Mouse (Mus musculus): ENCODE data around the gene Syt9. TPM values are rescaled to one million over a fixed set of nuclear protein-coding genes. Genes with fewer than 3 reads are reported as not detected.

The Syt9 gene
- polyA plus RNA-seq, 1 experiment: 39.6 TPM

DNA sequence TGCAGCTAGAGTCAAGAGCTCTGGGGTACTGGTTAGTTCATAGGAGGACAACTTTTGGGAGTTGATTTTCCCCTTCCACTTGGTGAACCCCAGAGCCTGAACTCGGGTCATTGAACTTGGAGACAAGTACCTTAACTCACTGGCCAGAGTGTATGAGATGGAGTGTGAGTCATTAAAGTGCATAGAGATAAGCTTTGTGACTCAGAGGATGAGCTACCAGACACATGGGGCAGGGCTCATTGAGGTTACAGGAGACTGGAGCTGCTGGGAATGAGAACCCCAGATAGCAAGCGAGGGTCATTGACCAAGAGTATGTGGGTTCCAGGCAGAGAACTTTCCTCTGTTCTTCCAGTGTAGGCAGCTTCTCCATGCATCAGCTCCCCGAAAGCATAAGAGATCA, 137.4 kb downstream of the Syt9 start:
- H3K27ac ChIP-seq (ENCODE audit: insufficient read depth, low read length): no peak overlapping the region
- peaks cover 12% of the 10 kb centered on the region; the same call in 1 of the 2 replicates for H3K4me1 ChIP-seq (ENCODE audit: control insufficient read depth, insufficient read depth, low read length)
- no peaks in the 10 kb centered on the region for H3K27me3 ChIP-seq (ENCODE audit: control insufficient read depth, insufficient read depth, low read length)
- no peak for TF ChIP-seq CTCF (IDR thresholded peaks at IDR 0.05; ENCODE audit: borderline replicate concordance, insufficient read depth, low read depth, low read length)
- 95% methylated on average over 3 of the region's 3 CpGs for WGBS
- H3K4me3 ChIP-seq (replicated peaks; ENCODE audit: insufficient read depth, low read depth, low read length): no peak overlapping the region
- DNase-seq: no peak

DNA sequence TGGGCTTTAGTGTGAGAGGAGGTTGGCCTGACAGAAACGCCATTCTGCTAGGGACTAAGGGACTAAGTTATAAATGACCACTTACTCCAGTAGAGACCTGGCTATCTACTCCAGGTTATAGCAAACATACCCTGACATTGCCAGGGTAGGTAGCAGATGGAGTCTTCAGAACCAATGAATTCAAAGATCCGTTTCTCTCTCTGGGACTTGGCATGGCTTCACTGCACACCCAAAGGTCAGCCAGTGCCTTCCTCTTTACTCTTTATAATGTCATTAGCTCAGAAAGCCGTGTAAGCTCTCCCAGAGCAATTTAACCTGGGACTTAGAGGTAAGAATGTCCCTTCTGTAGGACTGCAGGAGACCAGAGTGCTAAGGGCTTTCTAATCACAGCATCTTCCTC, 139.2 kb downstream of the Syt9 start:
- peak in 1 of 2 experiments; percentile 73 for DNase-seq
- Histone ChIP-seq H3K4me3 (replicated peaks; ENCODE audit: insufficient read depth, low read depth, low read length) (no peak overlapping the region), H3K4me1 (ENCODE audit: control insufficient read depth, insufficient read depth, low read length) (peaks cover 17% of the 10 kb centered on the region; the same call in 1 of the 2 replicates), H3K27me3 (ENCODE audit: control insufficient read depth, insufficient read depth, low read length) (no peaks in the 10 kb centered on the region), H3K27ac (ENCODE audit: insufficient read depth, low read length) (no peak overlapping the region; the same call in 1 of the 2 replicates)
- TF ChIP-seq POLR2A (IDR thresholded peaks at IDR 0.05; ENCODE audit: borderline replicate concordance, insufficient read depth, low read length) (no peak), CTCF (IDR thresholded peaks at IDR 0.05; ENCODE audit: borderline replicate concordance, insufficient read depth, low read depth, low read length) (no peak)
- 21% methylated on average over 3 of the region's 3 CpGs for WGBS

DNA sequence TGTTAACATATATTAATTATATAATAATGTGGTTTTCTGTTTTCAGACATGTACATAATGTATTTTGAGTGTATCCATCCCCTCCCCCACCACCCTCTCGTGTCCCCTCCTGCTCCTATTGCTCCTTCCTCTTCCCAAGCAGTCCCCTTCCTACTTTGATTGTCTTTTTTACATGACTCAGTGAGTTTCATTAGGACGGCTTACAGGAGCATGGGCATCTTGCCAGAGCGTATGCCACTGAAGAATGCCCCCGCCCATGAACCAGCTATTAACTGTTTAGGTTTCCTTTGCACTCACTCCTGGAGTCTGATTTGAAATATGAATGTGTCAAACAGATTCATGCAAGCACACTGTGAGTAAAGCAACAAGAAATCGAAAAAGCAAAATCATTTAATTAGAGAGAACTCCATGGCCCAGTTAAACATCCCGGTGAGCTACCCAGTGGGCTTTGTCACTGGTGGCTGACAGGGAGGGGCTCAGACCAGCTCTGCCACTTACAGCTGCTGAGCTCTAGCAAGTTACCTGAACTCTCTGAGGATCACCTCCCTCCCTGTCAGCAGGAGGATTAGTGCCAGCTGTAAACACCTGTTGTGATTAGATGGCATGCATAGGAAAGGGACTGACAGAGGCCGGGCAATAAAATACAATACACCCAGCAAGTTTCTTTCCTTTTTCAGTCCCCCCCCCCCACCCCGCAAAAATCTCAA, 146.3 kb downstream of the Syt9 start:
- DNase-seq: no peak
- 41% methylated on average over 8 of the region's 8 CpGs for WGBS
- H3K4me3 ChIP-seq (replicated peaks; ENCODE audit: insufficient read depth, low read depth, low read length): no peak overlapping the region
- no peak overlapping the region for H3K27ac ChIP-seq (ENCODE audit: insufficient read depth, low read length)
- no peaks in the 10 kb centered on the region for H3K27me3 ChIP-seq (ENCODE audit: control insufficient read depth, insufficient read depth, low read length)
- TF ChIP-seq CTCF (IDR thresholded peaks at IDR 0.05; ENCODE audit: borderline replicate concordance, insufficient read depth, low read depth, low read length): no peak
- TF ChIP-seq POLR2A (IDR thresholded peaks at IDR 0.05; ENCODE audit: borderline replicate concordance, insufficient read depth, low read length): no peak
- H3K4me1 ChIP-seq (ENCODE audit: control insufficient read depth, insufficient read depth, low read length): peaks cover 36% of the 10 kb centered on the region

DNA sequence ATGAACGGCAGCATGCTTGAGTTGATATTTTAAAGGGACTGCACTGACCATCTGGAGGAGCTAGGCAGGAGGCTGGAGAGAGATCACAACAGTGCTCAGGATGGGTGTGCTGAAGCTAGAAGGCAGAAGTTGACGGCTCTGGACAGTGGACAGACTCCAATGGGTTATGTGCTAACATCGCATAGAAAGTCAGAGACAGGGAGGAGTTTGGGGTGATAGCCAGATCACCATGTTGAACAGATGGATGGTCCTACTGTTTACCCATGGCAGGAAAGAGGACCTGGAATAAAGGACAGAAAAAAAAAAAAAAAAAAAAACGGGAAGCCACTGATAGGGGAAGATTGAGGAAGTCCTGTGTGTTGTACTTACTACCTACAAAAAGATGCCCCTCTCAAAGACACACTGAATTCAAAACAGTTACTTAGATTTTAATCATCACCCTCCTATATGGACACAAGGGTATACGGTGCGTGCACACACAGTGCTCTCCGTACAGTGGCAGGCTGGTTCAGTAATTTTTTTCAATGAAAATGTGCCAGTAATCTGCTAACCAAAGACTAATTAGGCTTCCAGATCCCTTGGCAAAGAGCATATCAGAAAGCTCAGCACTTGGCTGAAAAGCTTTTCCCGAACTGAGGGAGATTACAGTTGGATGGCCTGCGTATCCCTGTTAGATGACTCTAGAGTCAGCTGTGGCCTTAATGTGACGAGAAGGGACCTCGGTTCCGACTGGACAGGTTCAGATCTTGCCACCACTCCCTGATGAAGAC, 148.9 kb downstream of the Syt9 start:
- TF ChIP-seq POLR2A (IDR thresholded peaks at IDR 0.05; ENCODE audit: borderline replicate concordance, insufficient read depth, low read length) (no peak), CTCF (IDR thresholded peaks at IDR 0.05; ENCODE audit: borderline replicate concordance, insufficient read depth, low read depth, low read length) (no peak)
- peaks cover 32% of the 10 kb centered on the region for H3K4me1 ChIP-seq (ENCODE audit: control insufficient read depth, insufficient read depth, low read length)
- H3K4me3 ChIP-seq (replicated peaks; ENCODE audit: insufficient read depth, low read depth, low read length): peak overlapping the region; percentile 22
- 12% methylated on average over 12 of the region's 12 CpGs for WGBS
- peak; percentile 64 to 84 for DNase-seq
- no peaks in the 10 kb centered on the region for H3K27me3 ChIP-seq (ENCODE audit: control insufficient read depth, insufficient read depth, low read length)
- H3K27ac ChIP-seq (ENCODE audit: insufficient read depth, low read length): peak overlapping the region; percentile 59

DNA sequence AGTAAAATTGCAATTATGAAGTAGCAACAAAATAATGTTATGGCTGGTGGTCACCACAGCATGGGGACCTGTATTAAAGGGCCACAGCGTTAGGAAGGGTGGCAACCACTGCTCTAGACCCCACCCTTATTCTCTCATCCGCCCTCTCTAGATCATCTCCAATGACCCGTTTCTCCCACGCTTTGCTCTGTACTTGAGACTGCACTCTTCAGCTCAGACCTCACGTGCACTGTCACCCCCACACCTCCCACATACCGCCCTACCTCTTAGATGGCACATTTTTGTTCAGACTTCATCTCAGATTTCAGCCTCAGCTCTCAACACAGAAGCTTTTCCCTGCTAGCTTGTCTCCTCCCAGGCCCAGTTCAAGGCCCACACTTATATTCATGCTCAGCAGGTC, 150.9 kb downstream of the Syt9 start:
- Histone ChIP-seq H3K4me1 (ENCODE audit: control insufficient read depth, insufficient read depth, low read length) (peaks cover 32% of the 10 kb centered on the region), H3K4me3 (replicated peaks; ENCODE audit: insufficient read depth, low read depth, low read length) (no peak overlapping the region), H3K27me3 (ENCODE audit: control insufficient read depth, insufficient read depth, low read length) (no peaks in the 10 kb centered on the region), H3K27ac (ENCODE audit: insufficient read depth, low read length) (no peak overlapping the region)
- 97% methylated on average over 6 of the region's 6 CpGs for WGBS
- DNase-seq: no peak
- no peak for TF ChIP-seq POLR2A (IDR thresholded peaks at IDR 0.05; ENCODE audit: borderline replicate concordance, insufficient read depth, low read length)
- no peak for TF ChIP-seq CTCF (IDR thresholded peaks at IDR 0.05; ENCODE audit: borderline replicate concordance, insufficient read depth, low read depth, low read length)

DNA sequence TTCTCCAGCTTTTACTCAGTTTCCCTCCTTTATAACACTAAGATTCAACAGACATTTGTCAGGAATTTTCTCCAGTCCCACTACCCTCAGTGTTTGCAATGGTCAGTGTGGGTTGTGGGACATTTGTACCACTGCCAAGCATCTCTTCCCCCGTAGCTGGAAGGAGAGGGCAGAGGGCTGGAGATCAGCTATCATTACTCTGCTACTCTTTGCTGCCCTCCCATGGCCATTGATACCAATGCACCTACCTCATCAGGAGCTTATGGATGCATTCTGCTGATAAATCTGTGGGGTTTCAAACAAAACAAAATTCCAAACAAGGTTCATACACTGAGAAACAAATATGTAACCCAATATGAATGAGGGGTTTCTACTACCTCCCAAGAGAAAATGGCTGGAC, 155.8 kb downstream of the Syt9 start:
- no peak overlapping the region for H3K27ac ChIP-seq (ENCODE audit: insufficient read depth, low read length)
- peaks cover 5% of the 10 kb centered on the region; the same call in 1 of the 2 replicates for H3K4me1 ChIP-seq (ENCODE audit: control insufficient read depth, insufficient read depth, low read length)
- no peaks in the 10 kb centered on the region for H3K27me3 ChIP-seq (ENCODE audit: control insufficient read depth, insufficient read depth, low read length)
- H3K4me3 ChIP-seq (replicated peaks; ENCODE audit: insufficient read depth, low read depth, low read length): no peak overlapping the region
- 0% methylated on average over 1 of the region's 1 CpGs for WGBS
- TF ChIP-seq POLR2A (IDR thresholded peaks at IDR 0.05; ENCODE audit: borderline replicate concordance, insufficient read depth, low read length) (no peak), CTCF (IDR thresholded peaks at IDR 0.05; ENCODE audit: borderline replicate concordance, insufficient read depth, low read depth, low read length) (peak; percentile 81)
- DNase-seq: peak; percentile 76 to 79

DNA sequence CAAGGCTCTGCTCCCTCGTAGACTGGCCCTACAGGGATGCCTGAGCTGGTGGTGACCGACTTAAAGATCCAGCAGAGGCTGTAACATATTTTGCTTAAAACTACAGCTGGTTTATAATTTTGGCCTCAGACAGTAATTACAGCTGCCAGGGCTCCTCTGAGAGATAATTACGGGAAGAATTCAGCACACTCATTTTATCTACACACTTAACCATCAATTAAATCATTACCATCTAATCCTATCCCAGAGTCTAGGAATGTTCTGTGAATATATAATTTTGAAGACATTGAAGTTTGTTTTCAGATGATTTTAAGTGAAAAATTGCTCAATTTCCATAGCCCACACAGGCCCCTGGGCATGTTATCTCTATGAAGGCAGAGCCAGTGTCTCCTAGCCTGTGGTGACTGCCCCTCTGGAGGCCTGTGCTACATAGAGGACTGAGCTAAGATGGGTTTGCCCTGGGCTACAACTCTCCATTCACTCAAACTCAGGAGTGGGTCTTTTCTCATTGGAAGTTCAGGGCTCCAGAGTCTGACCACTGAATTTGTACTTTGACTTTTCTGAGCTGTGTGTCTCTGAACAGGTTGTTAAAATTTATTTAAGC, 157.7 kb downstream of the Syt9 start:
- Histone ChIP-seq H3K4me1 (ENCODE audit: control insufficient read depth, insufficient read depth, low read length) (peaks cover 3% of the 10 kb centered on the region; the same call in 1 of the 2 replicates), H3K27me3 (ENCODE audit: control insufficient read depth, insufficient read depth, low read length) (no peaks in the 10 kb centered on the region), H3K27ac (ENCODE audit: insufficient read depth, low read length) (no peak overlapping the region), H3K4me3 (replicated peaks; ENCODE audit: insufficient read depth, low read depth, low read length) (no peak overlapping the region)
- no peak for DNase-seq
- WGBS: 77% methylated on average over 3 of the region's 3 CpGs
- no peak for TF ChIP-seq CTCF (IDR thresholded peaks at IDR 0.05; ENCODE audit: borderline replicate concordance, insufficient read depth, low read depth, low read length)
- TF ChIP-seq POLR2A (IDR thresholded peaks at IDR 0.05; ENCODE audit: borderline replicate concordance, insufficient read depth, low read length): no peak

Measured in cerebellum, adult 2 months (tissue).